22 mouse cellular contexts compared by ENCODE assay signal in genomic region chr16:11987056-11987455, GRCm38 (mm10). TPM values are rescaled to one million over a fixed set of nuclear protein-coding genes. Genes with fewer than 3 reads are reported as not detected.
DNase-seq lines count a peak whose midpoint lies in the region; ATAC-seq and TF ChIP-seq lines count a peak whose summit lies in the region.
"Had no signal": no experiment of that assay in that cellular context is flagged by ENCODE, and none has a peak within 500 bp of the region (broad histone marks: within the 10 kb centered on the region; RNA-seq: fewer than 3 reads in every experiment).

No protein-coding gene starts in this region.

- no peak for ATAC-seq in midbrain, embryonic 15.5 days (replicated peaks)
- no peak for ATAC-seq in megakaryocyte progenitor cell, adult 5-6 weeks (replicated peaks; ENCODE audit: poor library complexity)
- ATAC-seq: activated CD4-positive, CD25-positive, alpha-beta regulatory T cell, adult 4 months; intestine, postnatal 0 days; Patski had no signal

- peak; percentile 10 to 13 for DNase-seq in frontal cortex, postnatal 10 days (ENCODE audit: low spot score in 2 of 2)
- no peak for DNase-seq in frontal cortex, postnatal 14 days (ENCODE audit: low spot score in 2 of 2)
- DNase-seq in left cerebral cortex, postnatal 4 days: peak; percentile 39
- no peak for DNase-seq in left cerebral cortex, adult 11 months (ENCODE audit: low spot score)
- DNase-seq in embryo, embryonic 9.5 days (ENCODE audit: extremely low spot score): no peak
- DNase-seq: adrenal gland, postnatal 25 days; cerebellum, adult 8-10 months; heart, postnatal 4 days; lung, adult 2 months; lung, postnatal 4 days; thymus, postnatal 36 days had no signal

- 63% methylated on average over 4 of the region's 4 CpGs for WGBS in midbrain, embryonic 15.5 days

- H3K27me3 ChIP-seq in midbrain, embryonic 15.5 days (replicated peaks): peaks cover 17% of the 10 kb centered on the region

- peak overlapping the region; percentile 87 for H3K4me2 ChIP-seq in midbrain, embryonic 15.5 days
- H3K4me2 ChIP-seq: heart, embryonic 13.5 days; liver, embryonic 11.5 days; neural tube, embryonic 12.5 days had no signal

- no peak overlapping the region for H3K9ac ChIP-seq in midbrain, embryonic 15.5 days
- H3K9ac ChIP-seq: heart, embryonic 13.5 days; neural tube, embryonic 12.5 days had no signal

- no peak for TF ChIP-seq CTCF in cortical plate, adult 2 months (IDR thresholded peaks at IDR 0.05; ENCODE audit: extremely low read depth, insufficient read depth, low read length)

- H3K4me3 ChIP-seq in cortical plate, adult 2 months (ENCODE audit: insufficient read depth, low read length): peak overlapping the region; percentile 97
- H3K4me3 ChIP-seq in midbrain, embryonic 15.5 days: peak overlapping the region; percentile 54
- H3K4me3 ChIP-seq: heart, embryonic 13.5 days; neural tube, embryonic 12.5 days had no signal

- H3K9me3 ChIP-seq in midbrain, embryonic 15.5 days: no peaks in the 10 kb centered on the region
- H3K9me3 ChIP-seq: heart, embryonic 13.5 days; neural tube, embryonic 12.5 days had no signal

- no peak for TF ChIP-seq POLR2A in cortical plate, adult 2 months (IDR thresholded peaks at IDR 0.05; ENCODE audit: extremely low read depth, insufficient read depth, low read length)

- peaks cover 3% of the 10 kb centered on the region; the same call in 1 of the 2 replicates for H3K4me1 ChIP-seq in cortical plate, adult 2 months (ENCODE audit: control insufficient read depth, insufficient read depth, low read length)
- peaks cover 32% of the 10 kb centered on the region for H3K4me1 ChIP-seq in midbrain, embryonic 15.5 days

- intact Hi-C loops in left cerebral cortex, postnatal 4 days (cut with DNase I): loop anchor here (10.0 kb wide), 1 partner anchor 218 kb away; no protein-coding TSS in a partner anchor

- H3K27ac ChIP-seq in cortical plate, adult 2 months (ENCODE audit: insufficient read depth, low read length): no peak overlapping the region
- no peak overlapping the region for H3K27ac ChIP-seq in midbrain, embryonic 15.5 days
- H3K27ac ChIP-seq: heart, embryonic 13.5 days; kidney, postnatal 0 days; neural tube, embryonic 12.5 days had no signal

- no peaks in the 10 kb centered on the region for H3K36me3 ChIP-seq in midbrain, embryonic 15.5 days (replicated peaks)
- H3K36me3 ChIP-seq: heart, embryonic 13.5 days; neural tube, embryonic 12.5 days had no signal

RNA-seq across cellular contexts. Expression of gene Shisa9, which starts 3.1 kb away (rescaled TPM):
- 10 to 100 TPM; 56.0 to 57.3 TPM for total RNA-seq in left cerebral cortex, postnatal 4 days (2021)
- 31.2 and 36.4 TPM in 2 replicates for polyA plus RNA-seq in cortical plate, adult 2 months (2012; rRNA removed)
- polyA plus RNA-seq in midbrain, embryonic 15.5 days (2015; fragmentation: Nextera tagmentation; extraction: Ambion mirVana): 11.1 and 12.4 TPM in 2 replicates
- total RNA-seq in megakaryocyte progenitor cell, adult 5-6 weeks (2015): not detected in 2 replicates
- not detected in 2 replicates for total RNA-seq in megakaryocyte progenitor cell, adult 5-6 weeks (2017)
- polyA plus RNA-seq: activated CD4-positive, CD25-positive, alpha-beta regulatory T cell, adult 4 months; C2C12 had no signal

Comparison
In these comparisons a context has a peak if more than half of its experiments do, and no peak if none do; other contexts are left out.
1. DNase-seq: peak in frontal cortex, postnatal 10 days (2 of 2) and left cerebral cortex, postnatal 4 days (single experiment); none in frontal cortex, postnatal 14 days (0 of 2), left cerebral cortex, adult 11 months (single experiment) and embryo, embryonic 9.5 days (single experiment).
2. RNA of gene Shisa9, which starts 3.1 kb away (total RNA-seq): 56.0 to 57.3 TPM in left cerebral cortex, postnatal 4 days; not detected in megakaryocyte progenitor cell, adult 5-6 weeks; every median in the first group is over 10 times any median in the second.